Mouse (Mus musculus): ENCODE measurements at regions not wholly inside any gene's neighbourhood (a gene's known extent, or its start where the extent isn't known, plus 50 kb on each side); places are given as distances from the start of the nearest gene placed in this dataset.

DNA sequence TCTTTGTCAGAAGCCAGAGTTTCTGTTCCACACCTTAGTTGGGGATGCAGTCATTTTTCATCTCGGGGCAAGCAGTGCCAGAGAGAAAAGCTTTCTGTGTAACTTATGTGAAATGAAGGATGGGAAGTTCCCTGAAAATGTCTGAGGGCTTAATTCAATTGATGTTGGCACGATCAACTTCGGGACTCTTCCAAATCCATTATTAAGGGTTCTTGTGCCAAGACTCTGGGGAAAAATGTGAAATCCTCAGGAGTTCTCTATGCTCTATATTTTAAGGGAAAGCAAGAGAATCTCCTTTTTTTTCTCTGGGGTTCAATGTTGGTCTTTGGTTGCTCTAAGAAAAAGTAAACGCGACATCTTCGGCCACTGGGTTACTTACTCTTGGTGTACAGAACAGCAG, 100.9 kb upstream of the Nrip1 start:
- TF ChIP-seq CTCF (IDR thresholded peaks at IDR 0.05; ENCODE audit: extremely low read depth, insufficient read length, insufficient replicate concordance, low read depth, low read length) (no peak), POLR2A (IDR thresholded peaks at IDR 0.05; ENCODE audit: low read depth, low read length) (no peak)
